Mouse (Mus musculus) heart, postnatal 10 days (tissue): ENCODE data around the gene Vmn1r90. TPM values are rescaled to one million over a fixed set of nuclear protein-coding genes. Genes with fewer than 3 reads are reported as not detected.
"Not testable (repeated sequence)": the region's sequence is repeated elsewhere in the genome, so short reads cannot be mapped to it uniquely, and the experiment has no call there.

Source experiments
- DNase-seq, 2 experiments: peaks; one replicate each; pipeline ENCODE4 v3.0.0; 2021
- intact Hi-C: fragments of 180-260 bp; cut with DNase I; formaldehyde crosslinking; loops from one replicate; pipeline ENCODE4 v1.15.1; 2025
- total RNA-seq, 2 experiments: library from RNA; stranded (reverse); gene quantifications; 2 replicates each; pipeline ENCODE4 v1.2.3; 2021

Gene Vmn1r90
- total RNA-seq: under 1 TPM; 0.05 TPM

DNA sequence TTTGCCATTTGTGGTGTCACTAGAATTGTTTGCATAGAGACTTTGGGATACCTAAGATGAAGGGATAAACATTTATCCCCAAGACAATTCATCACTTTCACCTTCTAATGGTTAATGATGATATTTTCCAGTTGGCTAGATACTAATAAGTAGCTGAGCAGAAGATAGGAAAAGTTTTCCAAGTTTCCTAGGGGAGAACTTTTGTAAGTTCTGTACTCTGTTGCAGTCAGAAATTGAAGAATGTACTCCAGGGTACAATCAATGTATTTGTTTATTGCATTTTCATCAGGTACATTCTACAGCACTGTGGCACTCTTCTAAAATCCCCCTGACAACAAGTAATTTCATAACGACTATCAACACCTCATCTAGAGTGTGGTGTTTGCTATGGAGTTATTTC is at the start of gene Vmn1r90:
Gene Vmn1r90 (minus strand): TSS at position 101 of the 400 bp plus-strand sequence.
- intact Hi-C loops: no loop called here
- no peak for DNase-seq

DNA sequence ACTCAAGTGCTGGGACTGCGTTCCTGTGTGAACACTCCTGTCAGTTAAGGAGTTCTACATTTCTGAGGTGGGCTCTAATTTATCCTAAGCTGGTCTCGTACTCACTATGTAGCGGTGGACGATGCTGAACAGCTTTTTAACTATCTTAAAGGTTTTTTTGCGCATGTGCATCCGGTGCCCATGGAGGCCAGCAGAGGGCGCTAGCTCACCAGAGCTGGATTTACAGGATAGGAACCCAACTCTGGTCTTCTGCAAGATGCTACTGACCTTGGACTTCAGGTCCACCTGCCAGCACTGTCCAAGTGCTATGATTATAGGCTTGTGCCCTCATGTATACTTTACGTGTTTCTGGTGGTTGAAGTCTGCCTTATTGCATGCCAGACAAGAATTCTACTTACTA is 29.7 kb upstream of the Vmn1r90 start:
- DNase-seq: peak in 1 of 2 experiments; percentile 1
- intact Hi-C loops: not testable (repeated sequence)

DNA sequence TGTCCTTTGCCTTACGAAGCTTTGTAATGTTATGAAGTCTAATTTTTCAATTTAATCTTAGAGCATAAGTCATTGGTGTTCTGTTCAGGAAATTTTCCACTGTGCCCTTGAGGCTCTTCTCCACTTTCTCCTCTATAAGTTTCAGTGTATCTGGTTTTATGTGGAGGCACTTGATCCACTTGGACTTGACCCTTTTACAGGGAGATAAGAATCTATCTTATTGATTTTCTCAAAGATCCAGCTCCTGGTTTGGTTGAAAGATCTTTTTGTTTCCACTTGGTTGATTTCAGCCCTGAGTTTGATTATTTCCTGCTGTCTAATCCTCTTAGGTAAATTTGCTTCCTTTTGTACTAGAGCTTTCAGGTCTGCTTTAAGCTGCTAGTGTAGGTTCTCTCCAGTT is 11.0 kb downstream of the Vmn1r90 start:
- no peak for DNase-seq
- intact Hi-C loops: no loop called here

DNA sequence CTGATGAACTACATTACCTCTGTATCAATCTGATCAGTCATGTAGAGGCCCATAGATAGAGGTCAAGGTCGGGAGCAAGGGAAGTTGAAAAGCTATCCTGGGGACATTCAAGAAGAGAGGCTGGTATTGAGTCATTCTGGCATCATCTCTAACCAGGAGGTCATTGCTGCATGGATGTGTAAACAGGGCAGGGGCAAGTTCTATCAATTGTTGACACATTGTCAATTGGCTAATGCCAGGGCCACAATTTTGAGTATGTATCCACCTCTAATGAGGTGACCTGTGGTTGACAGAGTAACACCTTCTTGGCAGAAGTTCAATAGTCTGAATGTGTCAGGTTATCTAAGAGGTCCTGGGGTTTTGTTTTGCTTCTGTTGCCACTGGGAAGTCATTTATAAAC is 38.0 kb downstream of the Vmn1r90 start:
- intact Hi-C loops: no loop called here

DNA sequence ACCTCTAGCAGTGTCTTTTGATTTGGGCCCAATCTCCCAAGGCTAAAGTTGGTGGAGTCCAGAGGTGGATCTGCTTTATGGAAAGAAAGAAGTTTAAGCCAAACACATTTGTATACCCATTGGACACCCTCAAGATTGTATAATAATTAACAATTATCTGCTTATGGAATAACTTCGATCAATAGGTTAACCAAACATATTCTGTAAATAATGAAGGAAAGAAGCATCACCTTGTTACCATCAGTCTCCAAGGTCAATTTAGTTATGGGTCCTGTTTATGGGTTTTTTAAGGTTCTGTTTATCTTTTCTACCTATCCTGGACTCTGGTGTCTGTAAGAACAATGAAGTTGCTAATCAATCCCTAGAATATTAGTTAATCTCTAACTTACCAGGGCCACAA is 40.7 kb downstream of the Vmn1r90 start:
- intact Hi-C loops: no loop called here
- DNase-seq: no peak

More for the DNA sequence above, 38.0 kb downstream of the Vmn1r90 start:
- DNase-seq: no peak

DNA sequence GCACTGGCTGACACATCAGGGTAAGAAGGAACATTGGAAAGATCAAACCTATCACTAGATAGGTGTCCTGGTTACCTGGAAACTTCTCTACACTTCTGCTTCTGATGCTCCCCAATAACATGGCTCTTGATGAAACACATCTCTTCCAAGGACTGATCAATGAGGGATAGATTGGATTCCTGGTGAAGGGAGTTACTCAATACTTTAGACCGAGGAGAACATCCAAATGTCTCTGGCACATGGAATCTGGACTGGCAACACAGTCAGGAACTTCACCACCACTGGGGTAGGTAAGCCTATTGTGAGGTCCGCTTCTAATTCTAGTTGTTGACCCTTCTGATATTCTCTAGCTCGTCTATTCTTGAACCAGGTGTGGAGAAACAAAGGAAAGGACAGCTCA is 45.0 kb downstream of the Vmn1r90 start:
- intact Hi-C loops: no loop called here
- no peak for DNase-seq

Other genes with a start within 250 kb of the Vmn1r90 start
- not detected for gene Obox8, start 229.9 kb downstream of the Vmn1r90 start, total RNA-seq
- not detected for gene Sult2a8, start 116.7 kb downstream of the Vmn1r90 start, total RNA-seq
- not detected for gene Sult2a7, start 69.3 kb downstream of the Vmn1r90 start, total RNA-seq
- gene Obox7, start 96.0 kb upstream of the Vmn1r90 start, total RNA-seq: not detected